Mouse (Mus musculus): ENCODE data around the gene Cxcl13.

GRCm38 (mm10) chr5:95972208-95972607 is 15.5 kb downstream of the Cxcl13 start:
- TF ChIP-seq POLR2A (IDR thresholded peaks at IDR 0.05; ENCODE audit: low read depth, low read length) (no peak), CTCF (IDR thresholded peaks at IDR 0.05; ENCODE audit: borderline replicate concordance, insufficient read depth, low read length) (no peak)
